Mouse (Mus musculus) megakaryocyte, embryonic 14.5 days (primary cell): ENCODE data around the gene Gpr149. TPM values are rescaled to one million over a fixed set of nuclear protein-coding genes. Genes with fewer than 3 reads are reported as not detected.

Source experiments
- H3K27me3 ChIP-seq: replicated peaks from 2 replicates; pipeline ENCODE3; 2012; ENCODE audit warnings: inconsistent platforms
- H3K36me3 ChIP-seq: replicated peaks from 2 replicates; pipeline ENCODE3; 2012; ENCODE audit warnings: low read length, inconsistent platforms, mixed read lengths
- H3K4me1 ChIP-seq: 2 replicates; pipeline ENCODE4 v1.6.1; 2012; ENCODE audit warnings: inconsistent platforms
- H3K4me3 ChIP-seq: replicated peaks from 2 replicates; pipeline ENCODE3; 2012; ENCODE audit warnings: moderate library complexity, mild to moderate bottlenecking, inconsistent platforms
- H3K9me3 ChIP-seq: 2 replicates; pipeline ENCODE4 v1.6.1; 2012; ENCODE audit warnings: inconsistent platforms
- FLI1 ChIP-seq: IDR thresholded peaks from 2 replicates; pipeline ENCODE4 v1.6.1; 2012; ENCODE audit warnings: low read length, inconsistent platforms, mixed read lengths
- GATA1 ChIP-seq: IDR thresholded peaks from 3 replicates; pipeline ENCODE4 v1.6.1; 2012; ENCODE audit warnings: mixed read lengths, low read length, inconsistent platforms, borderline replicate concordance
- polyA plus RNA-seq: library from polyadenylated mRNA; stranded (reverse); fragments of >175 nt; gene quantifications from 2 replicates; pipeline ENCODE4 v1.2.3, GENCODE M21; 2012; ENCODE audit warnings: low replicate concordance; ENCODE audit not compliant: insufficient read depth

Gpr149 gene
- polyA plus RNA-seq, 1 experiment: not detected

- no peaks in the 10 kb centered on the region for H3K27me3 ChIP-seq
- no peak overlapping the region for H3K4me3 ChIP-seq
- no peaks in the 10 kb centered on the region for H3K9me3 ChIP-seq
- H3K4me1 ChIP-seq: no peaks in the 10 kb centered on the region
- TF ChIP-seq FLI1 (no peak), GATA1 (no peak)
- no peaks in the 10 kb centered on the region for H3K36me3 ChIP-seq
Observed at GRCm38 (mm10) chr3:62527160-62527559, 77.8 kb downstream of the Gpr149 start.

GRCm38 (mm10) chr3:62507206-62507647, 97.7 kb downstream of the Gpr149 start:
- H3K27me3 ChIP-seq: no peaks in the 10 kb centered on the region
- H3K36me3 ChIP-seq: peaks cover under 1% of the 10 kb centered on the region
- peak overlapping the region; percentile 100 for H3K4me3 ChIP-seq
- H3K4me1 ChIP-seq: peaks cover 14% of the 10 kb centered on the region
- TF ChIP-seq FLI1 (no peak), GATA1 (no peak)
- H3K9me3 ChIP-seq: no peaks in the 10 kb centered on the region

DNA sequence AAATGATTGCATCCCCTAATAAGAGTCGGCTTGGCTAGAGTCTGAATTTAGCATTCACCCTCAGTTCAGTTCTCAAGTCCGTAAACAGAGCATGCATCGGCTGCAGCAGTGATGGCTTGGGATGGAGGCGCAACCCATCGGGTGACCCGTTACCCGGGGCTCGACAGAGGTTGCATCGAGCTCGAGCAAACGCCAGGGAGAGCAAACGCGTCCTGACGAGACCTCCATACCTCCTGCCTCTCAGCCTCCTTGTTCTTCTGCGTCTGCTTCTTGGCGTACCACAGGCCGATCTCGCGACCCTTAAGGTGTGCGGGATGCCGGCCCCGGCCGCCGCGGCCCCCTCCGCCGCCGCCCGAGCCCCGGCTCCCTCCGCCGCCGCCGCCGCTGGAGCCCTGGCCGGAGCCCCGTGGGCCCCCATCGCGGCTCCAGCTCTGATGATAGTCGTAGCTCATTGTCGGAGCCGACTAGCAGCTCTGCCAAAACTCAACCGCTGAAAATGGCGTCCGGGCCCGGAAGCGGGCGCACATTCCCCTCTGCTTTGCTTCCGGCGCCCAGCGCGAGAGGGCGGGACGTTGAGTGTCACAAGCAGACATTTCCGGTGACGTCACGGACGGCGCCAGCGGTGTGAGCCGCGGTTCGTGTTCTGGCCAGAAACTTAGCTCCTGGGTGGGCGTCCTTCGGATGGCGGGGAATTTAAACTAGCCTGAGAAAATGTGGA, 98.3 kb downstream of the Gpr149 start, which contains the start of gene Dhx36:
Gene Dhx36, minus strand, starts transcription at position 517 of the 718 bp plus-strand sequence.
- H3K36me3 ChIP-seq: peaks cover 6% of the 10 kb centered on the region
- TF ChIP-seq FLI1 (peak; percentile 81; the same call in 1 of the 2 replicates), GATA1 (no peak)
- H3K27me3 ChIP-seq: no peaks in the 10 kb centered on the region
- peaks cover 14% of the 10 kb centered on the region for H3K4me1 ChIP-seq
- H3K9me3 ChIP-seq: no peaks in the 10 kb centered on the region
- H3K4me3 ChIP-seq: peak within 1 kb of the TSS; percentile 100

DNA sequence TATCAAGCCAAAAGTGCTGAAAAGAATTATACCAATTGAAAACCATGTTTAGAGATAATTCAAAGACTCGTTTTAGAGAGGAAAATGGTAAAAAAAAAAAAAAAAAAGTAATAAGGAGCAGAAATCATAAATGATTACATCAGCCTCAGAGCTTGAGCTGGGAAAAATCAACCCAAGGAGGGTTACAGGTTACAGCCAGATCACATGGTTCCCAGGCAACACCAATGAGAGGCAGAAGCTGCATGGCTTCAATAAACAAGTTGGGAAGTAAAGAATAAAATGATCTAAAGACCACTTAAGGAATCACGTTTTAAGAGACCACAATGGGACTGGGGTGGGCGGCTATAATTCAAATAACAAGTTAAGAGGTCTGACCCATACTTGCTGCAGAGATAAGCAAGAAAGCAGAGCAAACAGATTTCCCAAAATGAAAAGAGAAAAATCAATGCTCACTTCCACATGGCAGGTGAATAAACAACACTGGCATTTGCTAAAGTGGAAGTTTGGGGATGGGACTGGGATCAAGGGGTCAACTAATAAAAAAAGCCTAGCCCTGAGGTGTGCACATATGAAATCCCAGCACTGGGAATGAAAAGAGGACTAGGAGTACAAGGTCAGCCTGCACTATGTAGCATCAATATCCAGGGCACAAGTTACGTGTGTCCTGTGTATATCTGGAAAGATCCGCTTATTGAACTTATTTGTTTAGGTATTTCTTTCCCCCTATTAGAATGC, 99.6 kb downstream of the Gpr149 start:
- H3K9me3 ChIP-seq: no peaks in the 10 kb centered on the region
- peak overlapping the region; percentile 100 for H3K4me3 ChIP-seq
- H3K27me3 ChIP-seq: no peaks in the 10 kb centered on the region
- H3K4me1 ChIP-seq: peaks cover 14% of the 10 kb centered on the region
- peaks cover 19% of the 10 kb centered on the region for H3K36me3 ChIP-seq
- TF ChIP-seq FLI1 (no peak), GATA1 (no peak)

DNA sequence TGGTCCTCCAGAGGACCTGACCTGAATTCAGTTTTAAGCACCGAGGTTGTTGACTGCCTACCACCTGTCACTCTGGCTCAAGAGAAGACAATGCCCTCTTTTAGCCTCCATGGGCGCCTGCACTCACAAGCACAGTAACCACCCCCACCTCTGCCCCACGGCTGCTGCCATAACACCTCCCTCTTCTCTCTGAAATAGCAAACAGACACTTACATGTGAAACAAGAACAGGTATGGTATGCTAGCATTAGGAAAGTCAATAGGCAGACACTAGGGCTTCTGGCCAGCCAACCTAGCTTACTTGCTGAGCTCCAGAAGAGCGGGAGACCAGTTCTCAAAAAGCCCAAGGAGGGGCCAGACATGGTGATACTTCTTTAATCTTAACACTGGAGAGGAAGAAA, 105.6 kb downstream of the Gpr149 start:
- peaks cover 73% of the 10 kb centered on the region for H3K36me3 ChIP-seq
- TF ChIP-seq GATA1 (no peak), FLI1 (no peak)
- H3K9me3 ChIP-seq: no peaks in the 10 kb centered on the region
- no peaks in the 10 kb centered on the region for H3K27me3 ChIP-seq
- no peaks in the 10 kb centered on the region for H3K4me1 ChIP-seq
- no peak overlapping the region for H3K4me3 ChIP-seq

DNA sequence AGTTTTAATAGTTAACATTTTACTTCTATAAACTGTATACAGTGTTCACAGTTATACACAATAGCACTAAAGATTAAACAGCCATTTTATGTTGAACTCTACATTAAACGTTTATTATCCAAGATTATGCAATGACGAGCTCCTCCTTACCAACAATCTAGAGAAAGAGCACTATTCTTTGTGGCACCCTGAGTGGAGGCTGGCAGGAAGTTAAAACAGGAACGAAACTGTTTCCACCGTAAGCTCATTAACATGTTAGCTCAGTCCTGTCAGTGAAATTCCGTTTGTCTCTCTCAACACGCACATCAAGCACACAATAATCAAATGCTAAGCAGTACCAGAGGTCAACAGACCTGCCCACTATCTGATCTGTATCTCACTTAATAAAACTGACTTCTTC, 112.4 kb downstream of the Gpr149 start:
- Histone ChIP-seq H3K9me3 (no peaks in the 10 kb centered on the region), H3K27me3 (no peaks in the 10 kb centered on the region), H3K36me3 (peaks cover 98% of the 10 kb centered on the region), H3K4me3 (no peak overlapping the region), H3K4me1 (0 out of 2 replicates have a peak, but pooled peaks cover 3% of the 10 kb centered on the region)
- TF ChIP-seq GATA1 (no peak), FLI1 (no peak)

DNA sequence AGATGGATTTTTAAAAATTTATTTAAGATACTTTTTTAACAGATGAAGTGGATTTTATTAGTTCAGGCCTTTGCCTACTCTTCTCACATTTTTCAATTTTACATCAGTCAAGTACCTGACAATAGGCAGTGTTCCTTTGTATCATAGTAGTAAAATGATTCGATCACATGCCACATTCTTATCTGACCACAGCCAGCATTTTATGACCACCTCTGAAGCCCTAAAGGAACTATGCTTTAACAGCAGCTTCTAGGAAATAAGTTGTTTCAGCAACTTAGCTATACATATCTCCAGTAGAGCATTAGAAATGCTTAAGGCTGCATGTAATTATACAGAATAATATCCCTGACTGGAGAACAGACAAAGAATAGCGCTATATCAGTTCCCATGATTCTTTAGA, 120.6 kb downstream of the Gpr149 start:
- TF ChIP-seq GATA1 (no peak), FLI1 (no peak)
- H3K9me3 ChIP-seq: no peaks in the 10 kb centered on the region
- no peaks in the 10 kb centered on the region for H3K27me3 ChIP-seq
- no peak overlapping the region for H3K4me3 ChIP-seq
- peaks cover 93% of the 10 kb centered on the region for H3K36me3 ChIP-seq
- H3K4me1 ChIP-seq: no peaks in the 10 kb centered on the region

Other genes starting within 250 kb of the Gpr149 start
- gene Dhx36, start 98.1 kb downstream of the Gpr149 start, polyA plus RNA-seq: 1.5 and 1.7 TPM in 2 replicates